Mouse (Mus musculus) lung, adult 2 months (tissue): ENCODE results near the gene Fcer2a.

Experiments
- CTCF ChIP-seq: fragments of 200-500 bp; IDR thresholded peaks from 2 replicates; pipeline ENCODE4 v1.5.1; 2011; ENCODE audit warnings: mild to moderate bottlenecking, low read length, control low read depth; ENCODE audit not compliant: insufficient read depth
- POLR2A ChIP-seq: fragments of 200-500 bp; IDR thresholded peaks from 2 replicates; pipeline ENCODE4 v1.6.1; 2011; ENCODE audit warnings: low read depth, mild to moderate bottlenecking, control low read depth, low read length, borderline replicate concordance; ENCODE audit errors: extremely low read depth

GRCm38 (mm10) chr8:3656725-3657381 is 37.1 kb downstream of the Fcer2a start:
- TF ChIP-seq CTCF = no peak
- TF ChIP-seq POLR2A = no peak
